Mouse (Mus musculus) stomach, embryonic 14.5 days (tissue): ENCODE measurements around the gene Tmtc1. TPM values are rescaled to one million over a fixed set of nuclear protein-coding genes. Genes with fewer than 3 reads are reported as not detected.
A peak's percentile ranks its signal among the peaks of the same experiment; 100 is the strongest.

ENCODE experiments used
- ATAC-seq: fragments of 200-750 bp; cut with Nextera tagmentation; 2 replicates; pipeline ENCODE4 v1.8.0; 2017; ENCODE audit warnings: low read depth, moderate TSS enrichment; ENCODE audit not compliant: insufficient number of reproducible peaks, insufficient read depth, low FRiP score
- H3K27ac ChIP-seq: fragments of 300-500 bp; sonication (generic); 2 replicates; pipeline ENCODE4 v1.5.1; 2014; ENCODE audit warnings: mild to moderate bottlenecking, low read length, moderate library complexity, mixed read lengths
- H3K27me3 ChIP-seq: fragments of 300-500 bp; sonication (generic); 2 replicates; pipeline ENCODE4 v1.6.1; 2014; ENCODE audit warnings: low read length, control low read depth, mixed read lengths; ENCODE audit not compliant: control insufficient read depth, insufficient read depth
- H3K36me3 ChIP-seq: fragments of 300-500 bp; sonication (generic); 2 replicates; pipeline ENCODE4 v1.6.1; 2014; ENCODE audit warnings: mild to moderate bottlenecking, control low read depth, low read length, moderate library complexity, mixed read lengths; ENCODE audit not compliant: control insufficient read depth, insufficient read depth
- H3K4me1 ChIP-seq: fragments of 300-500 bp; sonication (generic); 2 replicates; pipeline ENCODE4 v1.6.1; 2014; ENCODE audit warnings: low read length, control low read depth, mixed read lengths; ENCODE audit not compliant: control insufficient read depth, insufficient read depth
- H3K4me2 ChIP-seq: fragments of 300-500 bp; sonication (generic); replicated peaks from 2 replicates; pipeline ENCODE4 v1.6.1; 2014; ENCODE audit warnings: low read depth, low read length, control low read depth
- H3K4me3 ChIP-seq: fragments of 300-500 bp; sonication (generic); 2 replicates; pipeline ENCODE4 v1.5.1; 2014; ENCODE audit warnings: low read depth, low read length, control low read depth
- H3K9ac ChIP-seq: fragments of 300-500 bp; sonication (generic); replicated peaks from 2 replicates; pipeline ENCODE4 v1.6.1; 2014; ENCODE audit warnings: low read depth, mild to moderate bottlenecking, control low read depth, low read length, moderate library complexity, mixed read lengths
- H3K9me3 ChIP-seq: fragments of 300-500 bp; sonication (generic); 2 replicates; pipeline ENCODE4 v1.6.1; 2016; ENCODE audit warnings: low read depth, low read length, control low read depth; ENCODE audit not compliant: control insufficient read depth
- WGBS: fragments of 180-500 bp; shearing (Covaris S2); extraction: QIAGEN DNeasy Blood & Tissue Kit; methylation state at CpG from one replicate; pipeline ENCODE4 v1.1.7; 2014; 5-methylcytosine and 5-hydroxymethylcytosine counted together
- polyA plus RNA-seq: library from polyadenylated mRNA; unstranded; fragments of >200 nt; fragmentation: Nextera tagmentation; extraction: Ambion mirVana; gene quantifications from 2 replicates; pipeline ENCODE4 v1.2.1, GENCODE M21; 2014

Tmtc1 gene
- polyA plus RNA-seq, 1 experiment from 2014 or later, result 2.8 TPM

- Histone ChIP-seq H3K27me3 (no peaks in the 10 kb centered on the region), H3K4me2 (no peak overlapping the region), H3K27ac (no peak overlapping the region), H3K4me3 (no peak overlapping the region), H3K4me1 (no peaks in the 10 kb centered on the region), H3K36me3 (no peaks in the 10 kb centered on the region), H3K9me3 (no peaks in the 10 kb centered on the region), H3K9ac (no peak overlapping the region)
- ATAC-seq, result no peak
- WGBS, result 34% methylated on average over 2 of the region's 3 CpGs
Measured at GRCm38 (mm10) chr6:148467170-148467921, 23.2 kb upstream of the Tmtc1 start.

DNA sequence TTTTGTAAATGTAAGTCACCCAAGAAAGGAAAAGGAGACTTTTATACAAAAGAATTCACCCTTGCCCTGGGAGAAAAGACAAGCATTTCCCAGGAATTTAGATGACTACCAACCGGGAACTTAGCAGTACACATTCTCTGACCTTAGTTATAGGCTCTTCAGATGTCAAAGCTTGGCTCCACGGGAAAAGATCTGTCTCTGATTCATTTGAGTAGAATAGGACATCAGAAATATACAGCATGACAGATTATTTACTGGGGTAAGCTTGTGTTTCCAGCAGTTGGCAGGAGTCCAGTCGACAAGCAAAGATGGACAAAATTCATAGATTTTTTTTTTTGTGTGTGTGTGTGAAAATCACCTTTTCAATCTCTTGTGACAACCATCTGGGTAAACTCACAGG lies 15.4 kb upstream of the Tmtc1 start:
- Histone ChIP-seq H3K4me1 (no peaks in the 10 kb centered on the region), H3K4me3 (no peak overlapping the region), H3K4me2 (no peak overlapping the region), H3K9me3 (no peaks in the 10 kb centered on the region), H3K27ac (no peak overlapping the region), H3K36me3 (no peaks in the 10 kb centered on the region), H3K27me3 (no peaks in the 10 kb centered on the region), H3K9ac (no peak overlapping the region)
- ATAC-seq, result no peak
- WGBS, result 30% methylated on average over 3 of the region's 3 CpGs

DNA sequence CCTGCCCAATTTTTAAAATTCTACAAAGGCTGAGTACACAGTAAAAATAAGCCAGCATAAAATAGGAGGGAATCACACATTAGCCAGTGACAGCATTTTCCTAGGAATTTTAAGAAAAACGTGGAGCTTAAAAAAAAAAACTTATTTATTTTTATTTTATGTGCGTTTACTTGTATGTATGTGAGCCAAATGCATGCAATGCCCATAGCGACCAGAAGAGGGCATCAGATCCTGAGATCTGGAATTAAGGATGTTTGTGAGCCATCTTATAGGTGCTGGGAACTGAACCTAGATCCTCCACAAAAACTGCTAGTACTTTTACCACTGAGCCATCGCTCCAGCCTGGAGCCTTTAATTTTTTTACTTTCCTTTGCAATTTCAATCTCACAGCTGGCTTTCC lies 11.3 kb upstream of the Tmtc1 start:
- no peaks in the 10 kb centered on the region for H3K27me3 ChIP-seq
- H3K4me2 ChIP-seq, result no peak overlapping the region
- ATAC-seq, result no peak
- no peak overlapping the region for H3K4me3 ChIP-seq
- H3K9me3 ChIP-seq, result no peaks in the 10 kb centered on the region
- no peak overlapping the region for H3K9ac ChIP-seq
- H3K36me3 ChIP-seq, result no peaks in the 10 kb centered on the region
- 70% methylated on average over 4 of the region's 4 CpGs for WGBS
- no peaks in the 10 kb centered on the region for H3K4me1 ChIP-seq
- H3K27ac ChIP-seq, result no peak overlapping the region

- no peak for ATAC-seq
- 66% methylated on average over 2 of the region's 2 CpGs for WGBS
- H3K36me3 ChIP-seq, result no peaks in the 10 kb centered on the region
- H3K9ac ChIP-seq, result no peak overlapping the region
- no peaks in the 10 kb centered on the region for H3K9me3 ChIP-seq
- no peak overlapping the region for H3K4me3 ChIP-seq
- no peak overlapping the region for H3K4me2 ChIP-seq
- no peak overlapping the region for H3K27ac ChIP-seq
- H3K27me3 ChIP-seq, result no peaks in the 10 kb centered on the region
- H3K4me1 ChIP-seq, result no peaks in the 10 kb centered on the region
Measured at GRCm38 (mm10) chr6:148454740-148455139, 10.6 kb upstream of the Tmtc1 start.

GRCm38 (mm10) chr6:148448151-148448550 lies 4.0 kb upstream of the Tmtc1 start:
- no peak overlapping the region for H3K4me3 ChIP-seq
- no peaks in the 10 kb centered on the region for H3K9me3 ChIP-seq
- WGBS, result 64% methylated on average over 3 of the region's 3 CpGs
- H3K27ac ChIP-seq, result no peak overlapping the region
- H3K27me3 ChIP-seq, result no peaks in the 10 kb centered on the region
- ATAC-seq, result no peak
- H3K4me2 ChIP-seq, result no peak overlapping the region
- no peak overlapping the region for H3K9ac ChIP-seq
- no peaks in the 10 kb centered on the region for H3K4me1 ChIP-seq
- no peaks in the 10 kb centered on the region for H3K36me3 ChIP-seq

DNA sequence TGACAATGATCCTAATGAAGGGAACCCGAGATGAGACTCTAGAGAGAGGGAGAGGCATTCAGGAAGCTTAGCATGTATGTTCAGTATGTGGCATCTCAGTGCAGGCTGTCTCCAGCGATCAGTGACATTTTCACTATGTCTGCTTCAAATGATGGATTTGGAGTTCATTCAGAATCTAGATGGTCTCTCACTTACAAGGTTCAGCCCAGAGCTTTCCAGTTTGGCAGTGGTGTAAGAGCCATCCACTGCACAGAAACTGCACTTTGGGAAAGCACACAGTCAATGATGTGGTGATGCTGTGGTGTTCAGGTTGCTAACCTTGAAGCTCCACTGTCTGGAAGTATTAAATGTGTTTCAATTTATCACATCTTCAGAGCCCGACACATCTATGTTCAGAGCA lies 1.9 kb upstream of the Tmtc1 start:
- Histone ChIP-seq H3K36me3 (no peaks in the 10 kb centered on the region), H3K4me3 (no peak overlapping the region), H3K27ac (no peak overlapping the region), H3K9ac (no peak overlapping the region), H3K4me1 (peaks cover 5% of the 10 kb centered on the region; the same call in 1 of the 2 replicates), H3K27me3 (no peaks in the 10 kb centered on the region), H3K9me3 (no peaks in the 10 kb centered on the region), H3K4me2 (no peak overlapping the region)
- WGBS, result 64% methylated on average over 3 of the region's 3 CpGs
- ATAC-seq, result no peak

DNA sequence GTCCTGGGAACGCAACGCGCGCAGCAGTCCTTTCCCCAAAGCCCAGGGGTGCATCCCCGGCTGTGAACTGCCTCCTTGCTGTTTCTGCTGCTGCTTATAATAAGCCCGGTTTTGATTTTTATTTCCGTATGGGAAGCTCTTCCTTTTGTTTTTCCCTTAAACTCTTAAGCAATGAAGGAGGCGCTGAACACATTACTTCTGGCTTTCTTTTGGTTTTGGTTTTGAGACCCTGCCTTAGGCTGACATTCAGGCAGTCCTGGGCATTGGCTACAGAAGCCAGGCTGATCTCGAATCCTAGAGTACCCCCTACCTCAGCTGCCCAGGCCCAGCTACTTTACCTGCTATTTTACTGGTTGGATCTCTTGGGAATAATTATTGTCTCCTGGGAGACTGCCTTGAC lies 607 bp upstream of the Tmtc1 start:
- Histone ChIP-seq H3K27me3 (no peaks in the 10 kb centered on the region), H3K9ac (peak overlapping the region; percentile 53), H3K4me3 (peak overlapping the region; percentile 65), H3K9me3 (no peaks in the 10 kb centered on the region), H3K4me2 (peak overlapping the region; percentile 91), H3K27ac (no peak overlapping the region; the same call in 1 of the 2 replicates), H3K36me3 (no peaks in the 10 kb centered on the region), H3K4me1 (peaks cover 5% of the 10 kb centered on the region; the same call in 1 of the 2 replicates)
- WGBS, result 5% methylated on average over 9 of the region's 9 CpGs
- no peak for ATAC-seq

DNA sequence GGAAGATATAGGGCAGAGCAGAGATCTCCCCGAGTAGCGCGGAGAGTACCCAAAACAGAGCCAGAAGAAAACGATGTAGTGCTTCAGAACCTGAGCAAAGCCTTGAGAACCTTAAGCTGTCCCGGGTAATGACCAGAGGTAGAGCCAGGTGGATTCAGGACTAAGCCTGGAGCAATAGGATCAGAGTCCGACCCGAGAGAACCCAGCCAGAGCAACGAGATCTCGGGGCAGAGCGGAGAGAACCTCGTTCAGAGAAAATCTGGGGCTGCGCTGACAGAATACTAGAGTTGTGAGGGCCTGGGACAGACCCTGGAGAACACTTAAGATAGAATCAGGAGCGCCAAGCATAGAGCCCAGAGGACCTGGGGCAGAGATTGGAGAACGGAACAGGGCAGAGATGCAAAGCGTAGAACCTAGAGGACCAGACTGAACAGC lies 881 bp downstream of the Tmtc1 start:
- H3K9me3 ChIP-seq, result no peaks in the 10 kb centered on the region
- no peaks in the 10 kb centered on the region for H3K27me3 ChIP-seq
- peak overlapping the region; percentile 91 for H3K4me2 ChIP-seq
- ATAC-seq, result no peak; the same call in 1 of the 2 replicates
- H3K36me3 ChIP-seq, result no peaks in the 10 kb centered on the region
- WGBS, result 2% methylated on average over 15 of the region's 15 CpGs
- peaks cover 5% of the 10 kb centered on the region; the same call in 1 of the 2 replicates for H3K4me1 ChIP-seq
- H3K4me3 ChIP-seq, result peak overlapping the region; percentile 65
- no peak overlapping the region for H3K27ac ChIP-seq
- H3K9ac ChIP-seq, result peak overlapping the region; percentile 53
